Mouse (Mus musculus): ENCODE results near the gene Mus81.
"Not testable (repeated sequence)": the region's sequence is repeated elsewhere in the genome, so short reads cannot be mapped to it uniquely, and the experiment has no call there.

Mus81 gene

DNA sequence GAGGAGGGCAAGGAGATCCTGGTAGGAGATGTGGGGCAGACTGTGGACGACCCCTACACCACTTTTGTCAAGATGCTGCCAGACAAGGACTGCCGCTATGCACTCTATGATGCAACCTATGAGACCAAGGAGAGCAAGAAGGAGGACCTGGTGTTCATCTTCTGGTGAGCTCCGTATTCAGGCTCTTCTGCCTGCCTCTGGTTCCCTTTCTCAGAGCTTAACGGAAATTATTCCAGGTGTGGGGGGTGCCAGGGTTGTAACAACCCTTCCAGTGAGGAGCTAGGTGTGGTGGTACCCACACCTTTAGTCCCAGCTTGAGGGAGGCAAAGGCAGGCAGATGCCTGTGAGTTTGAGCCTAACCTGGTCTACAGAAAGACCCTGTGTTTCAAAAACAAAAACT lies 4.4 kb upstream of the Mus81 start:
- DNase-seq (ENCODE audit: low read depth) = no peak

DNA sequence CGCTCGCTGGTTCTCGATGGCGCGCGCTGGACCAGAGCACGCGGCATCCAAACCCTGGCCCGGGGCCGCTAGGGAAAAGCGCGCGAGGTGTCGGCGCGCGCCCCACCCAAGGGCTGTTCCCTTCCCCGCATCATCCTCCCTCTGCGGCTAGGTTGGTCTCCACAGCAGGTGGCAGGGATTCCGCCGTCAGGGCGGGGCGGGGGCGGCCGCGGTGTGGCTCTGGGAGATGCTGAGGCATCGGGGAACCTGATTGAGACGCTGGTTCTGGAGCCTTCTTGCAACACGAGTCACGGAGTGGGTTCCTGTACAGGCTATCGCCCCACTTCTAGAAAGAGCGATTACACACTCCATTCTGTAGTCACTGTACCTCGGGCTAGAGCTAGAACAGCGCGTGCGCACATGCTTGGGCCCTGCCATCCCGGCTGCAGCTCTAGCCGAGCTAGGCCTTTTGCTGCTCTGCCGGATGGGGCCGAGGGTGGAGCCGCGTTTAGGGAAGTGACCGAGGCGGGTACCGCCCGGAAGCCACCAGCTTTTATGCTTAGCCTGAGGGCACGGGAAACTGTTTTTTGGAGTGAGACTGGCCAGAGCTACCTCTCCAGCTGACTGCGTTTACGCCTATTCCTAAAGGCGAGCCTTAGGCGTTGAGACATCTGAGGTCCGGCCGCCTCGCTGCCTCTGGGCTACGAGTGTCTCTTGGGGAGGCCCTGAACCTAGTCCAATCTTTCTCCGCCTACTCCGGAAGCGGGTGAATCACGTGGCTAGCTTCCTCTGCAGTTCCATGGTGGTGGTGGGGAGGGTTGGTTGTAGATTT lies 2.9 kb upstream of the Mus81 start:
- peak; percentile 95 for DNase-seq (ENCODE audit: low read depth)

DNA sequence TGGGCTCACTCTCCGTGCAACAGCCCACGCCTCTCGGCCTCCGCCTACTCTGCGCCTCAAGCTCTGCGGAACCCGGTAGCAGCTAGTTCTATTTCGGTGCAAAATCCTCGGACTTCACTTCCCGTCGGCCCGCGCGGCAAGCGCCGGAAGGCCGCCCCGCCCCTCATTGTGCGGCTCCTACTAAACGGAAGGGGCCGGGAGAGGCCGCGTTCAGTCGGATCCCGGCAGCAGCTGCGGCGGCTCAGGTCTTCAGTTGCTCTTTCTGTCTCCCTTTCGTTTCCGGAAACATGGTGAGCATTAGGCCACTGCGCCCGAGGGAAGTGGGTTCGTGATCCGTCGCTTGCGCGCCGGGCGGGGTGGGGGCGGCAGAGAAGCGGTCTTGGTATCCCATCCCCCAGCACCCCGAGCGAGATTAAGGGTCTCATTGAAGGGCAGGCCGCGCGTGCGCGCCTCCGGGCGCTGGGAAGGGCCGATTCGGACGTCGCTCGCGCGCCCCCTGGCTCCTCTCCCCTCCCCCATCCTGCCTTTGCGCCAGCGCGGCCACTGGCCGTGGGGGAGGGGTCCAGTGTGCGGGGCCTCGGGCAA lies 2.2 kb upstream of the Mus81 start, which contains the start of gene Cfl1:
Cfl1 (plus strand) TSS at position 143 of the 585 bp plus-strand sequence.
- peak; percentile 97 for DNase-seq (ENCODE audit: low read depth)

DNA sequence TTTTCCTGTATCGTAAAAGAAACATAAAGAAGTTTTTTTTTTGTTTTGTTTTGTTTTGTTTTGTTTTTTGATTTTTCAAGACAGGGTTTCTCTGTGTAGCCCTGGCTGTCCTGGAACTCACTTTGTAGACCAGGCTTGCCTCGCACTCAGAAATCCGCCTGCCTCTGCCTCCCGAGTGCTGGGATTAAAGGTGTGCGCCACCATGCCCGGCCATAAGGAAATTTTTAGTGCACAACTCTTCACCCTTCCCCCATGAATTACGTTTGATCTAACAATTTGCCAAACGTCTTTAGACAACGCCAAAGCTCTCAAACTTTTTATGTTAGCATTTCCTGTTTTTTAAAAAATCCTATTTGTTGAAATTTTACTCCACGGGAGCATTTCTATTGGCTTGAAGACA lies 1.5 kb upstream of the Mus81 start:
- not testable (repeated sequence) for DNase-seq (ENCODE audit: low read depth)

DNA sequence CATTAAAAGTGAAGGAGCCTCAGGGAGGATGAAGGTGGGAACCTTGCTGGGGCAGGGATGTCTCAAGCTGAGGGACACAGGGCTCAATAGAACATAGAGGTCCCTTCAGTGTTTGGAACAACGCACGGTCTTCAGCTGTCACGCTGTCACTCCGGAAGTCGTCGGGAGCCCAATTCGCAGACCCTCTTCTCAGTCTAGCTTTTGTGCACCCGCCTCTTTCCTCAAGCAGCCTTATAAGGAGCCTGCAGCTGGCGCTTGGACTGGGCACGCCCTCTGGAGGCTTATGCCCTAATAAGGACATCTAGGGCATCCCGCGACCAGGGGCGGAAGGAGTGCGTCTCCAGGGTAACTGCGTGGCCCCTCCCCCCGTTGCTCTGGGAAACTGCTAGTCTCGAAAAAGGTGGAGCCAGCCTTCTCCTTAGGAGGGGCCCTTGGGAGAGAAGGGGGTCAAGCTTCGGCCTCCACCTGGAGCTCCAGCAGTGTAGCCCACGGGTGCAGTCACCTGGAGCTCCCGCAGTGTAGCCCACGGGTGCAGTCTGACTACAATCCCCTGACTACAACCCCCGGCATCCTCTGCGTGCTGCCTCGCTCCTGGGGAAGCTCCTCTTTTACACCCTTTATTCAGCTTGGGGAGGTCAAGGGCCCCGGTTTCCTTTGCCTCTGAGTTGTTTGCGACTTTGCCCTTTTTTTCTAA lies 823 bp upstream of the Mus81 start:
- peak; percentile 99 for DNase-seq (ENCODE audit: low read depth)

DNA sequence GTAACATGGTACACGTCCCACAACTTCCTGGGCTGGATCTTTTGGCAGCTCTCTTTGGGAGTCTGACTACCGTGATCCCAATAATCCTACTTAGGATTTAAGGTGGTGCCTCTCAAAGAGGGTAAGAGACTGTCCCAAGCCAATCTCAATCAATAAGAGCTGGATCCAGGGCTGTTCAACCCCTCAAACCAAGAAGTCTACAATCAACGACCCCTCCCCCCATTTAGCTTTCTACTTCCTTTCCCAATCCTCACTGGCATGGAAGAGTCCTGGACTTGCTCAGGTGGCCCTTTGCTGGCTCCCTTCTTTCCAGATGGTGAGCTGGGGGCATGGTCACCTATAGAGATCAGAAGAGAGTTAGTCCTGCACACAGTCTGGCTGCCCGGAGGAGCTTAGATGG lies 1.4 kb downstream of the Mus81 start:
- DNase-seq (ENCODE audit: low read depth) = no peak

DNA sequence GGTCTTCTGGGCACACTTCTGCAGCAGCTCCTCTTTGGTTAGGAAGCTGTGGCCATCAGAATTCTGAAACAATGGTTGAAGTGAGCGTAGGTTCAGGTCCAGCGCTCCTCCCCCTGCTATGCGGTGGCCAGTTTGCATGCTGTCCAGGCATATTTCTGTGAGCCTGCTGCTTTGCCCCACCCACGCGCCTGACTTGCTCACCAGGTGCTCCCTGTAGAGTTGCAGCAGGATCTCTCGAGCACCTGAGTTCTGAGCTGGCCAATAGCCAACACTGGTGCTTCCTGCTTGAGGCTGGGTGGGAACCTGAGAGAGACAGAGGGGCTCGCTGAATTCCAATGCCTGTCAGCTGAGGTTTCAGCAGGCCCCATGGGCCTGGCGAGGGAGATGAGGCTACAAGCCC lies 1.9 kb downstream of the Mus81 start:
- DNase-seq (ENCODE audit: low read depth) = no peak

DNA sequence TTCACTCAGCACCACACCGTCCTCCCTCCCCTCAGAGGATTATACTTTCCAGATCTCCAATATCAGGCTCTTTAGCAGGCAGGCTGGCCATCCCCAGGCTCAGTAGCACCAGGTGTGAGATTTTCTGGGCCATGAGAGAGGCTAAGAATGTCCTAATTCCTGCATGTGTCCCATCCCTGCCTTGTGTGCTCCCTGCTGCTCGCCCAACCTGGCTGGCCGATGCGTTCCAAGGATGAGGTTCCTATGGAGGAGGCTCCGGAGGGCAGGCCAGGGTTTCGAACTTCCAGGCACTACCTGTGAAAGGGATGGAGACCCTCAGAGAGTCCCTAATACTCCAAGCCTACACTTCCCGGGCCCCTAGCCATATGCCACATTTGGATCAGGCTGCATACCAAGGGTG lies 2.4 kb downstream of the Mus81 start:
- no peak for DNase-seq (ENCODE audit: low read depth)

DNA sequence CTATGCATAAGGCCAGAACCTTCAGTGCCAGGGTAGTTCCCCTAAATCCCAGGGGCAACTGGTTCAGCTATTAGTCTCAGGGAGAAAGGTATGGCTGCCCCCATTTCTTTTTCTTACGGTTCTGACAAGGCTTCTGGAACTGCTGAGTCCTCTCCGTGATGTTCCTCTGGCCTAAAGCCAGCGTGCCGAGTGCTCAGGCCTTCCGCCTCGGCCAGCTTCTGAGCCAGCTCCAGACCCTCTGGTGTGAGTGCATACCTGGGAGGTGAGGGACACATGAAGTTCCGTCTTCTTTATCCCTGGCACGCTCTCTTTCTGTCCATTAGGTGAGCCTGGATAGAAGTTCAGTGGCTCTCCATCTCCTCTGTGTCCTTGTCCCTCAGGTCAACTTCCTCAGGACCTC lies 2.8 kb downstream of the Mus81 start:
- DNase-seq (ENCODE audit: low read depth) = no peak

DNA sequence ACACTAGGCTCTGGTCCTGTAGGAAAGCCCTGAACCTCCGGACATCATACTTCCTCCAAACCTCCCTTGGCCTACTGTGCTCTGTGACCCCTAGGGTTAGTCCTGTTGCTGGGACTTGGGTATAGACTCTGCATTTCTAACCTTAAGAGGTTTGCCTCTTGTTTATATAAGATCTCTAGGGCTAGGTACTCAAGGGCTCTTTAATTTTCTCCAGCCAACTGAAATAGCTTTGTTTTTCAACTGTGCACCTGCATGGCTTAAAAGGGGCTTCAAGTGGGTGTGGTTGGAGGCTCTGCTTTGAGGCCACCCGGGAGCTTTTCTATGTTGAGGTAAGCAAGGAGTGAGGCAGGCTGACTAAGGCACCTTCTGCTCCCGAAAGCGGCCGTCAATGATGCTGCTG lies 3.7 kb downstream of the Mus81 start:
- DNase-seq (ENCODE audit: low read depth) = no peak

DNA sequence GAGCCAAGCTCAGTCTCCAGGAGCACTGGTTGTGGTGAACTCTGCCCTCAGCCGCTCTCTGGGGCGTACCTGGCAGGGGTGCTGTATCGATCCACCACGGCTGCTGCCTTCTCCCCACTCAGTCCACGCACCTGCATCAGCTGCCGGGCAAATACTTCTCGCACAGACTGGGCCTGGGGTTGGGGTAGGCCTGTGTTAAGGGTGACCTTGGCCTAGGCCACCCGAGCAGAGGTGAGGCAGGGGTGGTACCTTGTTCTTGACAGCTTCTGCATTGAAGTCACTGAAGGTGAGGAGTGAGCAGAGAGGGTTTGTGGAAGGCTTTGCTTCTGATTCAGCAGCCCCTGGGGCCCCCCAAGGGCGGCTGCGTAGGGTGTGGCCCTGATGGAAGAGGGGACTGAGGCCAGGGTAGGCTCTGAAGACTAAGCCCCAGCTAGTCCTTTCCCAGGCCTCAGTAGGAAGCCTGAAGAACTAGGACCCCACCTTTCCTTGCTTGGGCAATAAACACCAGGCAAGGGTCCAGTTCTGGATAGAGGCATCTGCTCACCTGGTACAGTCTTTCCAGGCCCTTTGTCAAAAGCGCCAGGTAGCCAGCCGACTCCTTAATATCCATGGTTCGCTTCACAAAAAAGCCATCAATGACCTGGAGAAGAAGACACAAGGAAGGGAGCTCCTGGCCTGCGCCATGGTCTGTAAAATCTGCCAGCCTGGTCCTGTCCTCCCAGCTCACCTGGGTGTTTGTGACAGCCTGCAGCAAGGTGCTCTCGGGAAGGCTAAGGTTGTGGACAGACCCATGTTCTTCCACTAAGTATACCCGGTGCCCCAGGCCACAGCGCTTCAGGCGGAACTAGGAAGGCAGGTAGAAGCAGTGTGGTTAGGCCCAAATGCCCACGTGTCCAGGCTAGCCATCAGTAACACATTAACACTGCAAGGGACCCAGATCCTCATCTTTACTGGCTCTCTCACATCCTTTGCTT lies 4.5 kb downstream of the Mus81 start:
- DNase-seq (ENCODE audit: low read depth) = no peak

DNA sequence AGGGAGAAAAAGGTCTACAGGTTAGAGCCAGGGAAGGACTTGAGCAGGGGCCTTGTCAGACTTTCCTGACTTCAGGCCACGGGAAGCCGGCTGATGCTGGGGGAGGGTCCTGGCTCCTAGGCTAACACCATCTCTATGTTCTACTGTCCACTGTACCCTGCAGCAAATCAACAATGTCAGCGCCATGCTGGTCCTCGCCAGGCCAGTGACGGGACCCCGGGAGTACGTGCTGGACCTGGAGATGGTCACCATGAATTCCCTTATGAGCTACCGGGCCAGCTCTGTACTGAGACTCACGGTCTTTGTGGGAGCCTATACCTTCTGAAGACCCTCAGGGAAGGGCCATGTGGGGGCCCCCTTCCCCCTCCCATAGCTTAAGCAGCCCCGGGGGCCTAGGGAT lies 6.8 kb downstream of the Mus81 start:
- no peak for DNase-seq (ENCODE audit: low read depth)

DNA sequence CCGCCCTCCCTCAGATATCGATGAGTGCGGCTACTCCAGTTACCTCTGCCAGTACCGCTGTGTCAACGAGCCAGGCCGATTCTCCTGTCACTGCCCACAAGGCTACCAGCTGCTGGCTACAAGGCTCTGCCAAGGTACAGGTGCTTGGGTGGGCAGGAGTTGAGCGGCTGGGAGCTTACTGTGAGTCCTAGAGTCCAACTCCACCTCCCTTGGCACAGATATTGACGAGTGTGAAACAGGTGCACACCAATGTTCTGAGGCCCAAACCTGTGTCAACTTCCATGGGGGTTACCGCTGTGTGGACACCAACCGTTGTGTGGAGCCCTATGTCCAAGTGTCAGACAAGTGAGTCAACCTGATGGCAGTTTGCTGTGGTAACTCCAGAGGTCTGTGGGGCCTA lies 8.2 kb downstream of the Mus81 start:
- DNase-seq (ENCODE audit: low read depth) = no peak

DNA sequence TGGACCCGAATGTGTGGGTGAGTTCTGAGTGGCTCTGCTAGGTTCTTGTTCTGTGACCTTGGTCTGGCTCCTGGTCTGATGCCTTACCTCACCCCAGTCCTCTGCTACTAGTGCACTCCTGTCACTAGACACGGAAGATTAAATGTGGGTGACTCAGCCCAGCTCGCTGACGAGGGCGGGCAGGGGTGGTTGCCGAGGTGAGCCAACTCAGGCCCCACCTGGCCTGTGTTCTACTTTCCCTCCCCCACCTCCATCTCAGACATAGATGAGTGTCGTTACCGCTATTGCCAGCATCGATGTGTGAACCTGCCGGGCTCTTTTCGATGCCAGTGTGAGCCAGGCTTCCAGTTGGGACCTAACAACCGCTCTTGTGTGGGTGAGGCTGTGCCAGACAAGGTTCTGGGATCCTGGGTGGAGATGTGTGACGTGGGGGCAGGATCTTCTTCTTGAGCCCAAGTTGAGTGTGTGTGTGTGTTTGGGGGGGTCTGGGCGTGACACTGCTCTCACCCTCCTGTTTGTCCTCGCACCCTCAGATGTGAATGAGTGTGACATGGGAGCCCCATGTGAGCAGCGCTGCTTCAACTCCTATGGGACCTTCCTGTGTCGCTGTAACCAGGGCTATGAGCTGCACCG lies 10.4 kb downstream of the Mus81 start:
- DNase-seq (ENCODE audit: low read depth) = no peak

DNA sequence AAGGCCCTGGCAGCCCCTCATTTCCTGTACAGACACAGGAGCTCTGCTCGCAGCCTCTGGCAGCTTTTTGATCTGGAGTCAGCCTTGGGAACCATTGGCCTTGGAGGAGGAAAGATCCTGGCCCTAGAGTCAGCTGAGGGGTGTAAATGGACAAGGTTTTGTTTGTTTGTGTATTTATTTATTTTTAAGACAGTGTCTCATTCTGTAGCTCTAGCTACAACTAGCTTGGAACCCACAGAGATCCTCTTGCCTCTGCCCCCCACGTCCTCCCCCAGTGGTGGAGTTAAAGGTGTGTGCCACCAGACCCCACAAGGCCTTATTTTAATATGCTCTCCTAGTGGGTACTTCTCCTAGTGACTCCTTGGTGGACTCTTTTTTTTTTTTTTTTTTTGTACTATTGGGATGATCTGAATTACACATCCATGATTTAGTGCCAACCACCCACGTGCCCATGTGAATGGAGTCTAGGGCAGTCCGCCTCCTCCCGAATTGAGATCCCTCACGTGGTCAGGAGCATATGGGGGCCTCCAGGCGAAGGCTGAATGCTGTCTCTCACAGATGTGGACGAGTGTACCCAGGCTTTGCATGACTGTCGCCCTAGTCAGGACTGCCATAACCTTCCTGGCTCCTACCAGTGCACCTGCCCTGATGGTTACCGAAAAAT lies 11.1 kb downstream of the Mus81 start:
- DNase-seq (ENCODE audit: low read depth) = no peak

DNA sequence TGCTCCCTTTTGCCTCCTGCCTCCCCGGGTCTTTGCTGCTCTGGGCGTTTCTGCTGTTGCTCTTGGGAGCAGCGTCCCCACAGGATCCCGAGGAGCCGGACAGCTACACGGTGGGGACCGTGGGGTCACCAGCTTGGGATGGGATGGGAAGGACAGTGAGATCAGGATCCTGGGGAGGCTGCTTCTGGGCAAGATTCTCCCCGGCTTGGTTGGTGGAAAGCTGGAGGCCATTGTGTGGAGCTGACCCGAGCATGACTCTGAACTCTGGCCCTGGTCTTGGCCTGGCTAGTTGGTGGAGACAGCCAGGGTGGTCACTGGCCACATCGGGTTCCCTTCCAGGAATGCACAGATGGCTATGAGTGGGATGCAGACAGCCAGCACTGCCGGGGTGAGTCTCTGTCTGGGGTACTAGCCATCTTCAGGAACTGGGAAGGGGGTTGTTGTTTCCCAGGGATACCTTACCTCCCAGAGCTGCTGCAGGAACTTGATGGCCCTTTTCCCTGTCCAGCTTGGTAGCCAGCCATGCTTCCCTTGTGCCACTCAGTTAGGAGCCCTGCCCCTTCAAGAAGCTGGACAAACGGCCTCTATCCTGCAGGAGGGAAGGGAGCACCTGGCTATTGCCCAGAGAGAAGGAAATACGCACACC lies 13.0 kb downstream of the Mus81 start:
- no peak for DNase-seq (ENCODE audit: low read depth)

DNA sequence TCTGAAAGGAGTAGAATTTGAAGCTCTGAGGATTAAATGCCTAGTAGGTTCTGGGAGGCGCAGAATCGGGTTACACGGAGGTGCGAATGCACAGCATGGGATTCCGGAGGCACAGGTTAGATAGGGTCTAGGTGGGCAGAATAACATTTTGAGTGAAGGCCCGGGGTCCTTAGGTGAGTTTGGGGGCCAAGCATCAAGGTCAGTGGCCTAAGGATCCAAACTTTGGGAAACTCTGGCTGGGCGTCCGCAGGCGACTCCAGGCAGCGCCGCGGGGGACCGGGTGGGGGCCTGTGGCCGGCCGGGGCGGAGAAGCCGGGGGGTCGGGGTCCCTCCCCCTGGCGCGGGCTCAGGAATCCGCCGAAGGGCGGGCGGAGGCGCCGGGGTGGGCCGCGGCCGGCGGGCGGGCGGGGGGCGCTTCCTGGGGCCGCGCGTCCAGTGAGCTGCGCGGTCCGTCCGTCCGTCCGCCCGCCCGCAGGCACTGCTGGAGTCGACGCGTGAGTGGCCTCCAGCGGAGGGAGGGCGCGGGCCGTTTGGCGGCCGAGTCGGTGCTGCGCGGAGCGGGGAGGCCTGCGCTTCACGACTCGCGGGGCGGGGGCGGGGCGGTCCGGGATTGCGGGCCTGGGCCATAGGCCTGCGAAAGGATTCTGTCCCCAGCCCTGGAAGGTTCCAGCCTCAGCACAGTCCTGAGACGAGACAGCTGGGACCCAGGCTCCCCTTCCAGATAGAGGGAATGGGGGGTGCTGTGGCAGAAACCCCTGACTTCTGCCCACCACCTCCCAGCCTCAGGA lies 13.7 kb downstream of the Mus81 start:
- DNase-seq (ENCODE audit: low read depth) = no peak

DNA sequence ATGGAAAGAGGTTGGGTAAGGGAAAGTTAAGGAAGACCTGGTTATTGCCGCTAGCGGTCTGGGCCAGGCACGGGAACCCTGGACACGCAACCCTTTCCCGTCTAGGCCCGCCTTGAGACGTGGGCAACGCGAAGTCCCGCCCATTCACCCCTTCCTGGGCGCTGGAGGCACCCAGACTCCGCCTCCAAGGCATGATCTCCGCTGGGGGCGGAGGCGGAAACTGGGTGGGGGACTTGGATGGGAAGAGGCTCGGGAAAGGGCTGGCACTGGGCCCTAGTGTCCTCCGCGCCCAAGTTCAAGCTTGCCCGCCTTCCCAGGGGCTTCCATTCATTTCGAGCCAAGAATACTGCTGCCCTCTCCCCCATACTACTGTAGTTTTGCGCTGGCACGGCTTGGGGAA lies 14.5 kb downstream of the Mus81 start, which contains the start of gene Efemp2:
Efemp2 (plus strand) TSS at position 235 of the 400 bp plus-strand sequence.
- no peak for DNase-seq (ENCODE audit: low read depth)

DNA sequence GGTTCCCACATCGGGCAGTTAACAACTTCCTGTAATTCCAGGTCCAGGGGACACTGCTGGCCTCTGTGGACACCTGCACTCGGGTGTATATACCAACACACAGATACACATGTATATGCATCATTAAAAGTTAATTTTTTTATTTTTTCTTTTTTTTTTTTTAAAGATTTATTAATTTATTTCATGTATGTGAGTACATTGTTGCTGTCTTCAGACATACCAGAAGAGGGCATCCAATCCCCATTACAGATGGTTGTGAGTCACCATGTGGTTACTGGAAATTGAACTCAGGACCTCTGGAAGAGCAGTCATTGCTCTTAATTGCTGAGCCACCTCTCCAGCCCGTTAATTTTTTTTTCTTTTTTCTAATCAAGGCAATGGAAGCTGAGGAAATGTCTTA lies 15.3 kb downstream of the Mus81 start:
- peak; percentile 55 for DNase-seq (ENCODE audit: low read depth)

DNA sequence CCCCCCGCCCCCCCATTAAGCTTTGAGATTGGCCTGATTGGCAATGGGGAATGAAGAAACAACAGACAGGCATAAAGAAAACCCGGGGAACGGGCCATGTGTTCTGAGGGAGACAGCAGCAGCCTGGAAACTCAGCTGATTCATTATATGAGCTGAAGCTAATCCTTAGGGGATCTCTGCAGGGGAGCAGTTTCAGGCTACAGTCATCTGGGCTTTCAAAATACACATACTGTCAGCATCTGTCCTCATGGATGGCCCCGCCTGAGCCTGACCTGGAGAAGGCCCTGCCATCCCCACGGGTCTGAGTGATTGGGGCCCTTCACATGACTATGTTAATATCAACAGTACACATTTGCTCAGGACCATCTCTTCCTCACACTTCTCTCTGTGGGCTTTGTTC lies 16.4 kb downstream of the Mus81 start:
- no peak for DNase-seq (ENCODE audit: low read depth)

Measured in 416B (cell line).